Mouse (Mus musculus): ENCODE data around the gene 4933406M09Rik. TPM values are rescaled to one million over a fixed set of nuclear protein-coding genes. Genes with fewer than 3 reads are reported as not detected.
A peak's percentile ranks its signal among the peaks of the same experiment; 100 is the strongest.

Gene 4933406M09Rik
- total RNA-seq, 2 experiments from 2014 or later = not detected

GRCm38 (mm10) chr1:134393827-134394226, 8.1 kb downstream of the 4933406M09Rik start:
- Histone ChIP-seq H3K4me3 (no peak overlapping the region), H3K27ac (no peak overlapping the region)
- no peak for TF ChIP-seq CTCF (conservative IDR thresholded peaks at IDR 0.05)
- no peak for DNase-seq (ENCODE audit: low spot score in 2 of 2)

DNA sequence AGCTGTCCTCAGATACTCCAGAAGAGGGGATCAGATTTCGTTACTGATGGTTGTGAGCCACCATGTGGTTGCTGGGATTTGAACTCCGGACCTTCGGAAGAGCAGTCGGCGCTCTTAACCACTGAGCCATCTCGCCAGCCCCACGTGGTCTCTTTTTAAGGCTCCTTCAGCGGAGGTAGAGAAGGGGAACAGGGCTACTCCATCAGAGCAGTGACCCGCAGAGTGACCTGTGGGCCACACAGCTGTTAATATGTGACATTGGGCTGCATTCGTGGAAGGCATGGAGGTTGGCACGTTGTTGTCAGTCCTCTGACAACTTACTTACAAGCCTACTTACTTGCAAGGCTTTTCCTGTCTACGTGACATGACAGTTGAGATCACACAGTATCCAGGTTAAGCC, 12.5 kb downstream of the 4933406M09Rik start:
- Histone ChIP-seq H3K27ac (no peak overlapping the region), H3K4me3 (no peak overlapping the region)
- no peak for DNase-seq (ENCODE audit: low spot score in 2 of 2)
- no peak for TF ChIP-seq CTCF (conservative IDR thresholded peaks at IDR 0.05)

DNA sequence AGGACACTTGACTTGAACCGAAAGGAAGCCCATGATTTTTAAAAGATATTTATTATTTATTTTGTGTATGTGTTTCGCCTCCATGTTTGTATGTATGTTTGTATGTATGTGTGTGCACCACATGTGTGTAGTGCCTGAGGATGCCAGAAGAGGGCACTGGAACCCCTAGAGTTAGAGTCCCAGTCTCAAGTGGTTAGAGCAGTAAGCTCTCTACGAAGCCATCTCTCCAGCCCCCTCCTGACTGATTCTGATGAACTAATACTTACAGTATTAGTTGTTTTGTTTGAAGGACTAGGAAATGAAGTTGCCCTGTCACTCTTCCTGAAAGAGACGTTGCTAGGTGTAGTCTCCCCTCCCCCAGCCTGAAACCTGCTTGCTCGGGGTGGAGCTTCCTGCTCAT, 14.0 kb downstream of the 4933406M09Rik start:
- no peak overlapping the region for H3K4me3 ChIP-seq
- no peak for DNase-seq (ENCODE audit: low spot score in 2 of 2)
- peak; percentile 54 for TF ChIP-seq CTCF (conservative IDR thresholded peaks at IDR 0.05)
- H3K27ac ChIP-seq = no peak overlapping the region

GRCm38 (mm10) chr1:134405509-134406413, 20.0 kb downstream of the 4933406M09Rik start, which contains the start of gene Cyb5r1:
Gene Cyb5r1 (plus strand): TSS chr1:134405559.
- peak within 1 kb of the TSS; percentile 89 for H3K4me3 ChIP-seq
- TF ChIP-seq CTCF (conservative IDR thresholded peaks at IDR 0.05) = no peak
- peak; percentile 37 to 57 for DNase-seq (ENCODE audit: low spot score in 2 of 2)
- peak within 1 kb of the TSS; percentile 65; the same call in 1 of the 2 replicates for H3K27ac ChIP-seq

- DNase-seq (ENCODE audit: low spot score in 2 of 2) = no peak
- peak overlapping the region; percentile 65; the same call in 1 of the 2 replicates for H3K27ac ChIP-seq
- TF ChIP-seq CTCF (conservative IDR thresholded peaks at IDR 0.05) = no peak
Measured at GRCm38 (mm10) chr1:134406414-134406771, 20.7 kb downstream of the 4933406M09Rik start.

GRCm38 (mm10) chr1:134408080-134408479, 22.3 kb downstream of the 4933406M09Rik start:
- Histone ChIP-seq H3K4me3 (no peak overlapping the region), H3K27ac (no peak overlapping the region)
- TF ChIP-seq CTCF (conservative IDR thresholded peaks at IDR 0.05) = no peak
- no peak for DNase-seq (ENCODE audit: low spot score in 2 of 2)

More at GRCm38 (mm10) chr1:134406414-134406771, 20.7 kb downstream of the 4933406M09Rik start:
- peak overlapping the region; percentile 89 for H3K4me3 ChIP-seq

DNA sequence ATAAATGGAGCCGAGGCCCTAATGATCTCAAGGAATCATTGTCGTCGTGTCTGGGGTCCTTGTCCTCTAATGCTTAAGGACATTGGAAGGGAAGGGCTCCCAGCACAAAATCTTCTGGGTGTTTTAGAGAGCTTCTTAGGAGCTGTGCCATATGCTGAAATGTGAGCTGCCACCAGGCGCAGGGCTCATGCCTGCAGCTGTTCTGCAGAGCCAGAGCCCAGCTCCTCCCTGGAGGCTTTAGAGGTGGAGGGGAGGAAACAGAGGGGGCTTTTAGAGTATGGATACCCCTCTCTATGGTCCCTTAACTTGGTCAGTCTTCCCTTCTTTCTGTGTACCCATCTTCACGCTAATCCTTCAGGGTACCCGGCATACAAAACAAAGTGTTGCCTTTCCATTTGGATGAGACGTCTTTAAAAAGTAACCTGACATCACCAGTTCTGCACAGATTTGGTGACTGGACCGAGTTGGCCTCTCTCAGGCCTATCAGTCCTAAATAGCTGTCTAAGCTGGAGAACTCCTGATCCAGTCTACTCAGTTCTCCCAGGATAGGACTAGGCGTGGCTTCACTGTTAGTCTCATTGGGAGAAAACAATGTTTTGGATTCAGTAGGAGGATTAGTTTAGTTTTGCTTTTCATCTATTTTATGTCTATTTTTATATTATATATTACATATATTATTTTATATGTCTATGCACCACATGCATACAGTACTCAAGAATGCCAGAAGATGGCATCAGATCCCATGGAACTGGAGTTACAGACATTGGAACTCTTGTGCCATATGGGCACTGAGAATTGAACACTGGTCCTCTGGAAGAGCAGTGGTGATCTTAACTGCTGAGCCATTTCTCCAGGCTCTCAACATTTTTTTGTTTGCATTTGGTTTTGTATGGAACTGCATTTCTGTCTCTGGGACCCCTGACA, 26.2 kb downstream of the 4933406M09Rik start:
- TF ChIP-seq CTCF (conservative IDR thresholded peaks at IDR 0.05) = peak; percentile 31

DNA sequence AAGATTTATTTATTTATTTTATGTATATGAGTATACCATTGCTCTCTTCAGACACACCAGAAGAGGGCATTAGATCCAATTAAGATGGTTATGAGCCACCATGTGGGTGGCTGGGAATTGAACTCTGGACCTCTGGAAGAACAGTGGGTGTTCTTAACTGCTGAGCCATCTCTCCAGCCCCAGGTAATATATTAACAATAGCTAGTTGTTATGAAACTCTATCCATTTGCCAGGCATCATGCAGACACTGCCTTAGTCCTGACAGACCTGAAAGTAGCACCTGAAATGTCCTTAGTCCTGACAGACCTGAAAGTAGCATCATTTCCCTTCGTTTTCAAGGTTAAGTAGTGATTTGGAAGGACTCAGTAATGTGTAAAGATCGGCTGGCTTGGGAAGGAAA, 28.3 kb downstream of the 4933406M09Rik start:
- DNase-seq (ENCODE audit: low spot score in 2 of 2) = no peak
- Histone ChIP-seq H3K27ac (peak overlapping the region; percentile 96; the same call in 1 of the 2 replicates), H3K4me3 (no peak overlapping the region)
- no peak for TF ChIP-seq CTCF (conservative IDR thresholded peaks at IDR 0.05)

More for the DNA sequence above, 26.2 kb downstream of the 4933406M09Rik start:
- H3K4me3 ChIP-seq = no peak overlapping the region
- no peak for DNase-seq (ENCODE audit: low spot score in 2 of 2)
- H3K27ac ChIP-seq = no peak overlapping the region

DNA sequence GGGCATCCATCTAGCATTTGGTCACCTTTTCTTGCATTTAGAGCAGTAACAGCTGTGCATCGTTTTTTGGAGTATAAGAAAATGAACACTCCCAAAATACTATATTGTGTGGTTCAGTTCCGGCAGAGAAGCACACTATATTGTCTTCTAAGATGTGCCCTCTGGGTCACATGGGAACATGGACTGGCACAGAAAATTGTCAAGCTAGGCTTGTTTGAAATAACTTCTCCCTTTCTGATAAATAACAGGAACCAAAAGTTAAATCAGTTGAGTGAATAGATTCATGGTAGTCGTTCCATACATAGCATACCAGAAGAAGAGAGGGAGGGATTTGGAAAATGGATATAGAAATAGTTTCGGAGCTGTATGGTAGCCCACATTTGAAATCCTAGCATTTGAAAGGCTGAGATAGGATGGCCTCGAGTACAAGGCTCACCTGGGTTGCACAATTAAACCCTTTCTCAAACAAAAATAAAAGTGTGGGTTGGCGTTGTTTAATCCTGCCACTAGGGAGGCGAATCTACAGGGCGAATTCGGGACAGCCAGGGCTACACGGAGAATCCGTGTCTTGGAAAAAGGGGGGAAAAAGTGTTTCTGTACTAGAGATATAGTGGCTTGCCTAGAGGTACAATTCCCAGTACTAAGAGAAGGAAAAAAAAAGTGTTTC, 28.9 kb downstream of the 4933406M09Rik start:
- no peak for DNase-seq (ENCODE audit: low spot score in 2 of 2)
- Histone ChIP-seq H3K27ac (peak overlapping the region; percentile 96), H3K4me3 (peak overlapping the region; percentile 79)
- TF ChIP-seq CTCF (conservative IDR thresholded peaks at IDR 0.05) = peak; percentile 57

DNA sequence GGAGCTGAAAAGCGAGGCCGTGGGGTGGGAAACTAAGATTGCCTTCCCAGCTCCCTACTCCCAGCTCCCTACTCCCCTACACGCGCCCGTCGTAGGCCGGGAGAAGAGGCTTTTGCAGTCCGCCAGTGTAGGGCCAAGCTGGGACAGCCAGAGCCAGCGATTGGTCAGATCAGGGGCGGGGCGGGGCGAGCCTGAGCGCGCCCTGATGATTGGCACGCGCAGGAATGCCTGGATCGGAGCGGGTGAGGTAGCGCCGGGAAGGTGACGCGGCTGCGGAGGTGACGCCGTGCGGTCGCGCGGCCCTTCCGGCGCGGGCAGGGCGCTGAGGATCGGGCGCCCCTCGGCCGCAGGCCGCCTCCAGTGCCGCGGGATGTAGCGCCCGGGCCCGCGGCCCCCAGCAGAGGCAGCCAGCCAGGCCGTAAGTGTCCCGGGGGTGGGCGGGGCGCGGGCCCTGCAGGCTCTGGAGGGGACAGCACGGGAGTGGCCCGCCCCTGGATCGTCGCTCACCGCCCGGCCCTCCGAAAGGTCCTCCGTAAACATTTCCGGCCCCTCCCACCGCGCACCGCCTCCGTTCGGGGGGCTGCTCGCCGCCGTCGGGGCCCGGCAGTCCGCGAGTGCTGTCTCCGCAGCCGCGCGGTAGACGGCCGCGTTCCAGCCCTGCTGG, 29.6 kb downstream of the 4933406M09Rik start, which contains the start of gene Adipor1:
Gene Adipor1, plus strand, starts transcription at position 211 of the 664 bp plus-strand sequence.
- DNase-seq (ENCODE audit: low spot score in 2 of 2) = peak; percentile 97 to 98
- Histone ChIP-seq H3K27ac (peak within 1 kb of the TSS; percentile 96), H3K4me3 (peak within 1 kb of the TSS; percentile 79)
- TF ChIP-seq CTCF (conservative IDR thresholded peaks at IDR 0.05) = peak; percentile 10; the same call in 1 of the 2 replicates

- no peak overlapping the region for H3K27ac ChIP-seq
- H3K4me3 ChIP-seq = no peak overlapping the region
- TF ChIP-seq CTCF (conservative IDR thresholded peaks at IDR 0.05) = no peak
- DNase-seq (ENCODE audit: low spot score in 2 of 2) = no peak
Measured at GRCm38 (mm10) chr1:134418414-134418975, 32.8 kb downstream of the 4933406M09Rik start.

Data from layer of hippocampus, adult 2 months (tissue).